Mouse (Mus musculus): ENCODE measurements around the gene Slc16a7.
A peak's percentile ranks its signal among the peaks of the same experiment; 100 is the strongest.

Slc16a7 gene

GRCm38 (mm10) chr10:125388876-125389786 lies at the start of gene Slc16a7:
TSS of gene Slc16a7 (minus strand) at chr10:125389465.
- peak; percentile 78 for DNase-seq (ENCODE audit: low read depth, low spot score)

GRCm38 (mm10) chr10:125418795-125419194 lies 29.5 kb upstream of the Slc16a7 start:
- DNase-seq (ENCODE audit: low read depth, low spot score) = no peak

- no peak for DNase-seq (ENCODE audit: low read depth, low spot score)
Observed at GRCm38 (mm10) chr10:125399796-125400195, 10.5 kb upstream of the Slc16a7 start.

DNA sequence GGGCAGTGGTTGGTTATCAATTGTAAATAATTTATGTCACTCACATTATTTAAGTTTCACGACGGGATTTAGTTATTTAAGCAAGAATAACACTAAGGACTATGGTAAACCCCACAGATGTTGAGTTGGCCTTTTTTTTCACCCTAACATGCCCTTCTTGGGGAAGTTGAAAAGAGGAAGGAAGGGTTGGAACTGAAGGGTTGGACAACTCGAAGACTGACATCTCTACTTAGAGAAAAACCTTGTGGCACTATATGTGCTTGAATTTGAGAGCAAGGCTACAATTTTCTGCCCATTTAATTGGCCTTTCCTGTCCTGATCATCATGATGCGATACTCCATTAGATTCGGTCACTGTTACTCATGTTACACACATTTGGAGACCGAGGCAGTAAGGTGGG lies 746 bp upstream of the Slc16a7 start:
- no peak for DNase-seq (ENCODE audit: low read depth, low spot score)

DNA sequence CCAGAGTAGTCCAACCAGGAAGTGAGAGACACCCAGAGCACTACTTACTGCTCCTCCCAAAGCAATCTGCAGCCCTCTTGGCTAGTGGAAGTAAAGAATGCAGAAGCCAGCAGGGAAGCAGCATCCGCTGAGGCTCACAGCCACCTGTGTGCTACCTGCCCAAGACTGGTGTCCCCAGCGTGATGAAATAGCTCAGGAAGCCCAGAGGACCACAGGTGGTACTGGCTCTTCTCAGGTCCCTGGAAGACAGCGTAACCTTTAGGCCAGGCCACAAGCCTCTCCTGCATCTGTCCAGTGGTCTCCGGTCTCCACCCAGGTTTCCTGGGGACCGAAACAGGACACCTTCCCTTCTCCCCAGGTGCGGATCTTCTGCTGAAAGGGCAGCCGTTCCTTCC lies 787 bp downstream of the Slc16a7 start:
- no peak for DNase-seq (ENCODE audit: low read depth, low spot score)

- no peak for DNase-seq (ENCODE audit: low read depth, low spot score)
Observed at GRCm38 (mm10) chr10:125387782-125388415, 1.4 kb downstream of the Slc16a7 start.

DNA sequence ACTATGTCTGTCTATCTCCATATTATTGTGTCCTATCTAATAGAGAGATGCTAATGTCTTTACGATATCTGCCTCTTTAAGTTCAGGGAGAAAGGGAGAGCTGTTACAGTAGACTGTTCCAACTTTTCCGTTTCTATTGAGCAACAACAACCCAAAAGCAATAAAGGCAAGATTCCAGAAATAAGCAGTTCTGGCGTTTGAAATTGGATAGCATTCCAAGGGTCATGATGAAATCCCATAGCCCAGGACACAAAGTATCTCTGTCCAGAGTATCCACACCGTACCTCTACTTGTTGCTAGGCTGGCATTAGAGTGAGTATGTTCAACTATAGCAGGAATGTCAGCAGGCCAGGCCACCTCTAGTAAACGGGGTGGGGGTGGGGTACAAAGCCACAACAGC lies 13.7 kb downstream of the Slc16a7 start:
- no peak for DNase-seq (ENCODE audit: low read depth, low spot score)

- DNase-seq (ENCODE audit: low read depth, low spot score) = no peak
Observed at GRCm38 (mm10) chr10:125372666-125373065, 16.6 kb downstream of the Slc16a7 start.

DNA sequence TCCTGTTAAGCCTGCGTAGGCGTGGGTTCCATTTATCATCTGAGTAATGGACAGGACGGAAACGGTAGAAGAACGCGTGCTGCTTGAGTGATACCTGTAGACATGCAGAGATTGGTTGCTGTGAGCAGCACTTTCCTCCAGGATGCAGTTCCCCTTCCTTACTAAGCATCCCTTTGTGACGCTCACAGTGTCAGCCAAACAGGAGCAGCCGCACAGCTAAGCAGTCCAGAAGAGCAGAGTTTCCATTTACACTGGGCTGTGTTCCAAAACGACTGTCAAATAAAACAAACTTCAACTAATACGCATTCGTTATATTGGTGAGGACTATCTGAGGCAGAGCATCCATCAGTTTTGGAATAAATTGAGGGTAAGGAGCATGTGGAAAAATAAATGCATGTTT lies 17.8 kb downstream of the Slc16a7 start:
- DNase-seq (ENCODE audit: low read depth, low spot score) = no peak

DNA sequence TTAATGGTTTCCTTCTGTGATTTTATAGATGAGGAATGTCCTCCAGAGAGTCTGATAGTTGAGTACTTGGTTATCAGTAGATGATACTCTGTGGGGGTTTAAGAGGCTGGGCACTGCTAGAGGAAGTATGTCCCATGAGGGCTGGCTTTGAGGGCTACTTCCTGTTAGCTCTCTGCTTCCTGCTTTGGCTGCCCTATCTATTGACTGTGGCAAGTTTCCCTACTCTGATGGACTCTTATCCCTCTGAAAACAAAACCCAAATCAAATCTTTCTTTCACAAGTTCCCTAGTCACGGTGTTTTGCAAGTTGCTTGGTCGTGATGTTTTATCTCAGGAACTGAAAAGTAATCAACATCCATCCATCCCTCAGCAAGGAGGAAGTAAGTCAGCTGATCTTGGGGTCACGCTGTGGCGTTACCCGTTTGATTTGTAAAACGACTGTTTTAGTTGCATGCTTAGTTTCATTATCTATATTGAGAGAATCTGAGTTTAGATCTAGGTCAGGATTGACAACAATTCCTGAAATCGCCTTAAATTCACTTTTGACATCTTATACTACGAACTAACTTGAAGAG lies 19.1 kb downstream of the Slc16a7 start:
- DNase-seq (ENCODE audit: low read depth, low spot score) = no peak

- no peak for DNase-seq (ENCODE audit: low read depth, low spot score)
Observed at GRCm38 (mm10) chr10:125358479-125358878, 30.8 kb downstream of the Slc16a7 start.

DNA sequence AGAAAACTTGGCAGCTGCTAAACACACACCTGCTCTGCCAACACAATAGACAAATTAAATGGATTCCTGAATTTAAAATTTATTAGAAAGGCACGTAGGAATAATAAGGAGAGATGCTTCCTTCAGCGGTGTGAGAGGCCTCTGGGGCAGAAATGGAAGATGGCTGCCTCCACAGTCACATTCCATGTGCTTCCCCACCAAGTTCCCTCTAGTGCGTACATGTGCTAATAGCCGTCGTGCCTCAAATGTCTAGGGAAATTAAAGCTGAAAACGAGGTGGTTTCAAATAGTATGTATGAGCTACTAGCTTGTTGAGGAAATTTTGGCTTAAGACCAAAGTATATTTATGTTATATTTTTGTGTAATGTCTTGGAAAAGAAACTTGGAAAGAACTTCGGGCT lies 36.5 kb downstream of the Slc16a7 start:
- no peak for DNase-seq (ENCODE audit: low read depth, low spot score)

DNA sequence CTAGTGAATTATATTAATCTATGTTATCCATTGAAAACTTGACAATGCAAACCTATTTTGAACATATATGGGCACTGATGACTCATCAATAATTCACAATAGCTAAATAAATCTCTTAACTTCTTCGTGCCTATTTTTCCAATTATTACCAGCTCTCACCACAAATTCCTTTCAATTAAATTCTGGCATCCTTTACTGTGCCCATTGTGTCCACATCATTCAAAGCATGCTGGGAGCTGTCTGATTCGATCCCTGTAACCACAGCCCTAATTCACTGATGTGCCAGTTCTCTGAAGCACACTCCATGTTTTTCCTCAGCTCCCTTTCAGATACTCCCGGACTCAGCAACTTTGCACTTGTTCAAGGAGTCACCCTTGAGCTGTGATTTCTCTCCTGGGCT lies 41.1 kb downstream of the Slc16a7 start:
- DNase-seq (ENCODE audit: low read depth, low spot score) = no peak

DNA sequence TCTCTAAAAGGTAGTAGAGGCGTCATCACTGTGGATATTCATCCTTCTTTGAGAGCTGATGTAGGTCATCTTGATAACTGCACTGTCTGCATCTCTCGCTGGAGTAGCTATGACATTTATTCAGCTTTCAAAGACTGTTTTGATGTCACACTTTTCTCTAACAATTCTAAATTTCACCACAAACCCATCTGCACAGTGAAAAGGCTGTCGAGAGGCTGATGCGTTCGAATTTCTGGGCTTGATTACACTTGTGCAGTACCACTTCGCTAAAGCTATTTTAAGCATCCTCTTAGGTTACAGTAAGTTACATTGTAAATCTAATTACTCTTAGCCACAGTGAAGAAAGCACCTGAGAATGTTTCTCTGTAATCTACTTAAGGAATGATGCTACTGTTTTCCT lies 42.1 kb downstream of the Slc16a7 start:
- DNase-seq (ENCODE audit: low read depth, low spot score) = no peak

DNA sequence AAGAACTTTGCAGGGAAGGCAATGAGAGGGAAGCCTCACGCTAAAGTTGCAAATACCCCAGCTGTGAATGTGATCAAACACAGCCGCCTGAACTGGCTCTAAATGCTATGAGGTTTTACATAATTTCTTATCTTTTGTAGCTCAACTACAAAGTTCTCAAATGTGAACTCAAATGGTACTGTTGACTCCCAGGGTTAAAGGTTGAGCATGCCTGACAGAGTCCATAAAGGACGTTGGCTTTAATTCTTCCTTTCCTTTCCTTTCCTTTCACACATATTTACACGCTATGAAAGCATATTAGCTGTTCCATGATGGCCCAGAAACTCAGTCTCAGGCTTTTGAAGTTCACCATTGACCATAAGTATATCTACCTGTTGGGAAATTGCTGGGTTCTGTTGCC lies 42.9 kb downstream of the Slc16a7 start:
- no peak for DNase-seq (ENCODE audit: low read depth, low spot score)

DNA sequence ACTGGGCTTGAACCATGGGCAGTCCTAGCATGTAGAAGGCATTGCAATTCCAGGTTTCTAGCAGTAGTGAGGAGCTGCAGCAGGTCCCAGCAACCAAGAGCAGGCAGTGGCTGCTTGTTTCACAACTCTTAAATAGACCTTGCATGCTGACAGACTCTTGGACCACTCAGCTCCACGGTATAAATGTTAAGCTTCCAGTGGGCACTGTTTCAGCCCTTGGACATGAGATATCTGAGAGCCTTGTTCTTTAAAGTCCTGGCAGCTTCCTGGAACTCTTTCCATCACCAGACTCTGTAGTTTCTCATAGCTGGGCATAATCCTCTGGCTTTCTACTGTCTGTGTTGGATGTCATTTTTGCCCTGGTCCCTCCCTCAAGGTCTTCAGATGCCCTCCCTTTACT lies 43.7 kb downstream of the Slc16a7 start:
- no peak for DNase-seq (ENCODE audit: low read depth, low spot score)

DNA sequence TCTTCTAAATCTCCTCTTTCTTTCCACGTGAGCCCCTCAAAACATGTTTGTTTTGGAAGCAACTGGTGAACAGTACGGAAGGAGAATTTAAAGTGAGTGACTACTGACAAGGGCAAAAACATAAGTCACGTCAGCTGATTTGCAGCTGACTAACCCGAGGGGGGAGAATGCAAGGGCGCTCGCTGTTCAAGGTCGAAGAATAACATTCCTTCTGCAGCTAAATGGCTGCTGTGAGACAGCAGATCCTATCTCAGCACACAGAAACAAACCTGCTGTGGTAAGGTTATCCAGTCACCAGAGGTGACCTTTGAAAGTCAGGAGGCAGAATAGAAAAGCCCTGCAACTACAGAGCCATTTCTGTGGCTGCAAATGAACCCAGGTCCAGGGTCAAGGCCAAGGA lies 47.1 kb downstream of the Slc16a7 start:
- DNase-seq (ENCODE audit: low read depth, low spot score) = no peak

- no peak for DNase-seq (ENCODE audit: low read depth, low spot score)
Observed at GRCm38 (mm10) chr10:125333799-125334198, 55.5 kb downstream of the Slc16a7 start.

GRCm38 (mm10) chr10:125331334-125331733 lies 57.9 kb downstream of the Slc16a7 start:
- DNase-seq (ENCODE audit: low read depth, low spot score) = no peak

DNA sequence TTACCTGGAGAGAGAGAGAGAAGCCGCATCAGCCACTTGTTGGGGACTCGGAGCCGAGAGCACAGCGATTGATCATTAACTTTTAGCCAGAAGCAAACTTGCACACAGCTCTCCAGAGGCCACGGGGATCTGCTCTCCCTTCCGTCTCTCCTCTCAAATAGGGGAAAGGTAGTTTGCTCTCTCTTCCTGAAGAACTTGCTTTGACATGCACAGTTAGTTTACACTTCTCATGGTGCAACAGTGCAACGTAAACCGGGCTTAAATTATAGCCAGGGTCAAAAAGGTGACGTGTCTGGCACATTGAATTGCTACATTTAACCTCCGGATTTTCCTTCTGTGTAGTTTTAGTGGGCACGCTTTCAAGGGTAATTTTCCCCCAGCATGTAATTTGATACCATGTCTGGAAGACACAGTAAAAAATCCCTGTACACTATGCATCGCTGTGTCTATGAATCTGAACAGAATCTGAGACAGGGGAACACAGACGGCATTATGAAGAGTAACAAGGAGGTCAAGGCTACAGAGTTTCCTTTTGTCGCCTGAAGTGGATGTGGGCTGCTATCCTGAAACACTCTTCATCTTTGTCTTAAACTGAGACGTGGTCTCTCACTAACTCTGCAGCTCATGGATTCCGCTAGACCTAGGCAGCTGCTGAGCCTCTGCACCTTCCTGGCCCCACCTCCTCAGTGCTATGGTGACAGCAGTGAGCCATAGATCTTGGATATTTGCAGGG lies 60.8 kb downstream of the Slc16a7 start:
- peak; percentile 76 for DNase-seq (ENCODE audit: low read depth, low spot score)

- DNase-seq (ENCODE audit: low read depth, low spot score) = no peak
Observed at GRCm38 (mm10) chr10:125324871-125325565, 64.2 kb downstream of the Slc16a7 start.

Measured in mesoderm, embryonic 11.5 days (tissue).